Mouse (Mus musculus) spleen, adult 2 months (tissue): ENCODE results near the gene Gm12248.

ENCODE experiments used
- CTCF ChIP-seq: fragments of 200-500 bp; IDR thresholded peaks from 2 replicates; pipeline ENCODE4 v1.5.1; 2011; ENCODE audit warnings: mild to moderate bottlenecking, inconsistent platforms; ENCODE audit not compliant: insufficient read depth, insufficient read length, insufficient replicate concordance; ENCODE audit errors: extremely low read depth
- POLR2A ChIP-seq: fragments of 200-500 bp; IDR thresholded peaks from 2 replicates; pipeline ENCODE4 v1.6.1; 2011; ENCODE audit warnings: low read depth, low read length, inconsistent platforms

GRCm38 (mm10) chr11:58096160-58096559 lies 3.2 kb upstream of the Gm12248 start:
- TF ChIP-seq CTCF = no peak
- no peak for TF ChIP-seq POLR2A
